Mouse (Mus musculus) heart, embryonic 10.5 days (tissue): Measurements from ENCODE around the gene Zfp335. TPM values are rescaled to one million over a fixed set of nuclear protein-coding genes. Genes with fewer than 3 reads are reported as not detected.

ENCODE experiments used
- DNase-seq: peaks from one replicate; pipeline ENCODE4 v3.0.0-alpha.2; 2017; ENCODE audit warnings: low spot score
- H3K27ac ChIP-seq: fragments of 300-500 bp; sonication (generic); 2 replicates; pipeline ENCODE4 v1.5.1; 2016; ENCODE audit warnings: mild to moderate bottlenecking
- H3K27me3 ChIP-seq: fragments of 300-500 bp; sonication (generic); 2 replicates; pipeline ENCODE4 v1.6.1; 2016; ENCODE audit warnings: mild to moderate bottlenecking; ENCODE audit not compliant: poor library complexity, insufficient read depth, severe bottlenecking
- H3K36me3 ChIP-seq: fragments of 300-500 bp; sonication (generic); 2 replicates; pipeline ENCODE4 v1.6.1; 2016; ENCODE audit warnings: mild to moderate bottlenecking, moderate library complexity
- H3K4me1 ChIP-seq: fragments of 300-500 bp; sonication (generic); 2 replicates; pipeline ENCODE4 v1.6.1; 2016; ENCODE audit warnings: mild to moderate bottlenecking
- H3K4me3 ChIP-seq: fragments of 300-500 bp; sonication (generic); 2 replicates; pipeline ENCODE4 v1.5.1; 2016; ENCODE audit warnings: mild to moderate bottlenecking, moderate library complexity
- H3K9me3 ChIP-seq: fragments of 300-500 bp; sonication (generic); 2 replicates; pipeline ENCODE4 v1.6.1; 2016; ENCODE audit warnings: mild to moderate bottlenecking, moderate library complexity
- WGBS: fragments of 180-500 bp; shearing (Covaris S2); methylation state at CpG from one replicate; pipeline ENCODE4 v1.1.7; 2016; 5-methylcytosine and 5-hydroxymethylcytosine counted together
- polyA plus RNA-seq: library from polyadenylated mRNA; unstranded; fragments of >200 nt; fragmentation: Nextera tagmentation; extraction: Ambion mirVana; gene quantifications from 2 replicates; pipeline ENCODE4 v1.2.1, GENCODE M21; 2016

Gene Zfp335
- 12.6 and 13.5 TPM in 2 replicates for polyA plus RNA-seq

DNA sequence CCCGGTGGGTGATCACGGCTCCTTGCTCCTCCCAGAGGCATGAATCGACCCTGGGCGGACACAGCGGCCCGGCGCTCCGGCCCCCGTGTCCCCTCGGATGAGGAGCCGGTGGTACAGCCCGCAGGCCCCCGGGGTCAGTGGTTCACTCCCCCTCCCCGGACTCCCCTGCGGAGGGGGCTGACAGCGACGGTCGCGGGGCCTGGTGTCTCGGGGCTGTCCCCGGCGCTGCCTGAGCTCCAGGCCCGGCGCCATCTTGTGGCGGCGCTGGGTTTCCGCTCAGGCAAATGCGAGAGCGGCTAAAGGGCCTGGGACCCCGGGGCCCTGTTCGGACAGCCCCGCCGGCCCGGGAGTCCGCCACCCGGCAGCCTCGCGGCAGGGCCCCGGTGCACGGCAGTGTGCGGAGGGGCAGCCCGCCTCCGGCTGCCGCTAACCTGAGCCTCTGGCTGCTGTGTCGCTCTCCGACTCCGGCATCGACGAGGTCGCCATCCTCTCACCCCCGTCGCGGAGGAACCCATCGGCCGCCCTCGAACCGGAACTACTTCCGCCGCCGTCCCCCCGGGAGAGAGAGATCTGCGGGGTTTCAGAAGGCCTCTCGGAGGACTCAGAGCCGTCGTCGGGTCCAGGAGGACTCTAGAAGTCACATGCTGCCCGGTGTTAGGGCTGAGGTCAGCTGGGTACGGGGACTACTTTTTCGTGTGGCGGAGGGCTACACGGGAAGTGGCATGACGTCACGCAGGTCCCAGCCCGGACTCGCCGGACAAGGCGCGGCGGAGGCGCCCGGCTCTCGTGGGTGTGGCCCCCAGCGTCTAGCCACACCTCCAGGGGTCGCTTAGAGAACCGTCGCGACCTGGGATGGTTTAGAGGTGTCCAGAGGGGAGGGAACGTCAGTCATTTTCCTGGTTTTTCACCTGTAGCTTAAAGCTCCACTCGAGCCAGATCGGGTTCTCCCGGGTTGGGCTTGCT lies at the start of gene Zfp335:
Zfp335 (minus strand) TSS at position 672 of the 963 bp plus-strand sequence.
- peak; percentile 96 for DNase-seq
- H3K27me3 ChIP-seq: no peaks in the 10 kb centered on the region
- H3K4me3 ChIP-seq: peak within 1 kb of the TSS; percentile 82
- H3K4me1 ChIP-seq: peaks cover 30% of the 10 kb centered on the region
- H3K36me3 ChIP-seq: peaks cover 49% of the 10 kb centered on the region
- under 1% methylated on average over 91 of the region's 91 CpGs for WGBS
- peaks cover under 1% of the 10 kb centered on the region for H3K9me3 ChIP-seq
- H3K27ac ChIP-seq: peak within 1 kb of the TSS; percentile 100

- DNase-seq: peak; percentile 85
- no peaks in the 10 kb centered on the region for H3K9me3 ChIP-seq
- peaks cover 19% of the 10 kb centered on the region for H3K4me1 ChIP-seq
- 1% methylated on average over 44 of the region's 54 CpGs for WGBS
- H3K27ac ChIP-seq: peak within 1 kb of the TSS; percentile 89
- H3K4me3 ChIP-seq: peak within 1 kb of the TSS; percentile 82
- peaks cover 50% of the 10 kb centered on the region for H3K27me3 ChIP-seq
- no peaks in the 10 kb centered on the region for H3K36me3 ChIP-seq
Measured at GRCm38 (mm10) chr2:164960716-164961441, 49.3 kb upstream of the Zfp335 start, which contains the start of gene Slc12a5. Gene Slc12a5 (plus strand): TSS chr2:164960802.

GRCm38 (mm10) chr2:164957548-164958315 lies 46.2 kb upstream of the Zfp335 start:
- Histone ChIP-seq H3K4me3 (no peak overlapping the region), H3K27me3 (peaks cover 49% of the 10 kb centered on the region), H3K9me3 (no peaks in the 10 kb centered on the region), H3K4me1 (peaks cover 25% of the 10 kb centered on the region), H3K27ac (no peak overlapping the region), H3K36me3 (no peaks in the 10 kb centered on the region)
- 64% methylated on average over 9 of the region's 9 CpGs for WGBS
- no peak for DNase-seq

DNA sequence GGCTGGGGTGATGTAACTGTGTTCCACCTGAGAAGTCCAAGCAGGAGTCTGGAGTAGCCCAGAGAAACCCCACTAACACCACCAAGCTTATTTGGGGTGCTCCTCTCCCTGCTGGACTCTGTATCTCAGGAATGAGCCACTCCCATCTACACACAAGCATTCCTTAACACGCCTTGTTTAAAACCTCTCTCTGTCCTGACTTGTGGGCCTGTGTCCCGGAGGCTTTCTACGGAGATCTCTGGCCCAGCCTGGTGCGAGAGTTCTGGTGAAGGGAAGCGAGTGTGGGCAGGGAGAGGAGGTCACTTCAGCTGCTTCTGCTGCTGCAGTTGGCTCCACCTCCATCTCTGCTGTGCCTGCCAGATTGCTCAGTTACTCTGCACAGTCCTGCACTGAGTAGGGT lies 44.6 kb upstream of the Zfp335 start:
- Histone ChIP-seq H3K36me3 (no peaks in the 10 kb centered on the region), H3K9me3 (no peaks in the 10 kb centered on the region), H3K27ac (no peak overlapping the region), H3K4me1 (peaks cover 19% of the 10 kb centered on the region), H3K27me3 (peaks cover 61% of the 10 kb centered on the region), H3K4me3 (no peak overlapping the region)
- no peak for DNase-seq
- 55% methylated on average over 5 of the region's 5 CpGs for WGBS

- no peaks in the 10 kb centered on the region for H3K36me3 ChIP-seq
- 71% methylated on average over 4 of the region's 4 CpGs for WGBS
- no peak for DNase-seq
- no peak overlapping the region for H3K4me3 ChIP-seq
- H3K27ac ChIP-seq: no peak overlapping the region
- peaks cover 15% of the 10 kb centered on the region for H3K4me1 ChIP-seq
- peaks cover 66% of the 10 kb centered on the region for H3K27me3 ChIP-seq
- H3K9me3 ChIP-seq: no peaks in the 10 kb centered on the region
Measured at GRCm38 (mm10) chr2:164955725-164956124, 44.2 kb upstream of the Zfp335 start.

- peak; percentile 87 for DNase-seq
- Histone ChIP-seq H3K27me3 (peaks cover 91% of the 10 kb centered on the region), H3K36me3 (no peaks in the 10 kb centered on the region), H3K4me1 (peaks cover 27% of the 10 kb centered on the region), H3K27ac (no peak overlapping the region), H3K4me3 (peak overlapping the region; percentile 24), H3K9me3 (no peaks in the 10 kb centered on the region)
- 1% methylated on average over 21 of the region's 21 CpGs for WGBS
Measured at GRCm38 (mm10) chr2:164953224-164953623, 41.7 kb upstream of the Zfp335 start.

- Histone ChIP-seq H3K27ac (no peak overlapping the region), H3K27me3 (peaks cover 97% of the 10 kb centered on the region), H3K36me3 (no peaks in the 10 kb centered on the region), H3K9me3 (no peaks in the 10 kb centered on the region), H3K4me1 (peaks cover 34% of the 10 kb centered on the region), H3K4me3 (0 out of 2 replicates have a peak overlapping the region, but pooled peaks have one; percentile 24)
- DNase-seq: no peak
- 37% methylated on average over 13 of the region's 13 CpGs for WGBS
Measured at GRCm38 (mm10) chr2:164952448-164952847, 40.9 kb upstream of the Zfp335 start.

GRCm38 (mm10) chr2:164951745-164952144 lies 40.2 kb upstream of the Zfp335 start:
- Histone ChIP-seq H3K27ac (no peak overlapping the region), H3K4me3 (no peak overlapping the region), H3K9me3 (no peaks in the 10 kb centered on the region), H3K36me3 (no peaks in the 10 kb centered on the region), H3K27me3 (peaks cover 97% of the 10 kb centered on the region), H3K4me1 (peaks cover 34% of the 10 kb centered on the region)
- DNase-seq: no peak
- WGBS: 77% methylated on average over 4 of the region's 4 CpGs

GRCm38 (mm10) chr2:164950501-164950900 lies 38.9 kb upstream of the Zfp335 start:
- Histone ChIP-seq H3K9me3 (no peaks in the 10 kb centered on the region), H3K36me3 (no peaks in the 10 kb centered on the region), H3K4me1 (peaks cover 34% of the 10 kb centered on the region), H3K27ac (no peak overlapping the region), H3K27me3 (peaks cover 99% of the 10 kb centered on the region), H3K4me3 (peak overlapping the region; percentile 48; the same call in 1 of the 2 replicates)
- DNase-seq: no peak
- 24% methylated on average over 13 of the region's 13 CpGs for WGBS

GRCm38 (mm10) chr2:164948962-164949361 lies 37.4 kb upstream of the Zfp335 start:
- 10% methylated on average over 25 of the region's 25 CpGs for WGBS
- Histone ChIP-seq H3K27me3 (peaks cover 86% of the 10 kb centered on the region), H3K36me3 (no peaks in the 10 kb centered on the region)

GRCm38 (mm10) chr2:164947930-164948329 lies 36.4 kb upstream of the Zfp335 start:
- no peaks in the 10 kb centered on the region for H3K36me3 ChIP-seq
- peaks cover 32% of the 10 kb centered on the region for H3K4me1 ChIP-seq
- H3K9me3 ChIP-seq: no peaks in the 10 kb centered on the region
- no peak overlapping the region for H3K4me3 ChIP-seq
- no peak overlapping the region for H3K27ac ChIP-seq
- DNase-seq: no peak
- whole genome bisulfite sequencing: 4% methylated on average over 6 of the region's 7 CpGs
- peaks cover 76% of the 10 kb centered on the region for H3K27me3 ChIP-seq

More at GRCm38 (mm10) chr2:164948962-164949361, 37.4 kb upstream of the Zfp335 start:
- no peaks in the 10 kb centered on the region for H3K9me3 ChIP-seq
- H3K27ac ChIP-seq: no peak overlapping the region
- peak overlapping the region; percentile 48 for H3K4me3 ChIP-seq
- DNase-seq: no peak
- H3K4me1 ChIP-seq: peaks cover 34% of the 10 kb centered on the region

DNA sequence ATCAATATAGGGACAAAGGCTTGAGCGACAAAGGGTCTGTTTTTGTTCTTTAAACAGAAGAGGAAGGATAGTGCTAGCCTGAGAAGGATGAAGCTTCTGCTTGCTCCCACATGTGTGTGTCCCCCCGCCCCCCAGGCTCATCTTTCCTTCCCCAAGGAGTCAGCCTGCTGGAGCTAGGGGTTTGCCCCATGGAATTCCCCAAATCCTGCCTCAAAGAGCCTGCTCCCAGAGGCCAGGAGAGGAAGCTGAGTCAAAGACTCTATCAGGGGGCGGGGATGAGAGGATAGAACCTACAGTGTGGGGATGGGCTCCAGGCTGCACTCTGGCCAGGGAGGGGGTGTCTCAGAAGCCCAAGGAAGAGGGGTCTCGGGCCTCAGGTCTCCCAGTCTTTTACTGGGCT lies 35.9 kb upstream of the Zfp335 start:
- WGBS: 33% methylated on average over 4 of the region's 4 CpGs
- H3K36me3 ChIP-seq: no peaks in the 10 kb centered on the region
- H3K27me3 ChIP-seq: peaks cover 71% of the 10 kb centered on the region
- no peak overlapping the region for H3K4me3 ChIP-seq
- H3K9me3 ChIP-seq: no peaks in the 10 kb centered on the region
- DNase-seq: no peak
- no peak overlapping the region for H3K27ac ChIP-seq
- H3K4me1 ChIP-seq: peaks cover 34% of the 10 kb centered on the region
